Mouse (Mus musculus) cortical plate, adult 2 months (tissue): ENCODE data around the gene Pbx4.

Experiments used
- CTCF ChIP-seq: fragments of 200-500 bp; IDR thresholded peaks from 2 replicates; pipeline ENCODE4 v1.5.1; 2011; ENCODE audit warnings: mild to moderate bottlenecking, control low read depth, low read length; ENCODE audit not compliant: insufficient read depth; ENCODE audit errors: extremely low read depth
- POLR2A ChIP-seq: fragments of 200-500 bp; IDR thresholded peaks from 2 replicates; pipeline ENCODE4 v1.6.1; 2011; ENCODE audit warnings: mild to moderate bottlenecking, low read length, control low read depth; ENCODE audit not compliant: insufficient read depth; ENCODE audit errors: extremely low read depth

GRCm38 (mm10) chr8:69901484-69902162 lies 69.3 kb downstream of the Pbx4 start:
- peak; percentile 81 for TF ChIP-seq POLR2A
- peak; percentile 33; the same call in 1 of the 2 replicates for TF ChIP-seq CTCF
